Mouse (Mus musculus): Measurements from ENCODE around the gene Spaca6. TPM values are rescaled to one million over a fixed set of nuclear protein-coding genes. Genes with fewer than 3 reads are reported as not detected.
A peak's percentile ranks its signal among the peaks of the same experiment; 100 is the strongest.

The Spaca6 gene
- polyA plus RNA-seq, 1 experiment from 2014 or later: 37.3 TPM

GRCm38 (mm10) chr17:17848988-17849387 is 22.0 kb downstream of the Spaca6 start:
- no peak overlapping the region for H3K9ac ChIP-seq
- whole genome bisulfite sequencing: 82% methylated on average over 2 of the region's 2 CpGs
- H3K4me1 ChIP-seq: peaks cover 5% of the 10 kb centered on the region
- no peak for ATAC-seq (replicated peaks; ENCODE audit: low FRiP score)
- 0 out of 2 replicates have a peak, but pooled peaks cover 5% of the 10 kb centered on the region for H3K36me3 ChIP-seq
- no peak overlapping the region for H3K27ac ChIP-seq
- no peak overlapping the region for H3K4me3 ChIP-seq (replicated peaks)
- H3K9me3 ChIP-seq (replicated peaks): no peaks in the 10 kb centered on the region
- peaks cover 12% of the 10 kb centered on the region for H3K27me3 ChIP-seq
- H3K4me2 ChIP-seq: no peak overlapping the region

DNA sequence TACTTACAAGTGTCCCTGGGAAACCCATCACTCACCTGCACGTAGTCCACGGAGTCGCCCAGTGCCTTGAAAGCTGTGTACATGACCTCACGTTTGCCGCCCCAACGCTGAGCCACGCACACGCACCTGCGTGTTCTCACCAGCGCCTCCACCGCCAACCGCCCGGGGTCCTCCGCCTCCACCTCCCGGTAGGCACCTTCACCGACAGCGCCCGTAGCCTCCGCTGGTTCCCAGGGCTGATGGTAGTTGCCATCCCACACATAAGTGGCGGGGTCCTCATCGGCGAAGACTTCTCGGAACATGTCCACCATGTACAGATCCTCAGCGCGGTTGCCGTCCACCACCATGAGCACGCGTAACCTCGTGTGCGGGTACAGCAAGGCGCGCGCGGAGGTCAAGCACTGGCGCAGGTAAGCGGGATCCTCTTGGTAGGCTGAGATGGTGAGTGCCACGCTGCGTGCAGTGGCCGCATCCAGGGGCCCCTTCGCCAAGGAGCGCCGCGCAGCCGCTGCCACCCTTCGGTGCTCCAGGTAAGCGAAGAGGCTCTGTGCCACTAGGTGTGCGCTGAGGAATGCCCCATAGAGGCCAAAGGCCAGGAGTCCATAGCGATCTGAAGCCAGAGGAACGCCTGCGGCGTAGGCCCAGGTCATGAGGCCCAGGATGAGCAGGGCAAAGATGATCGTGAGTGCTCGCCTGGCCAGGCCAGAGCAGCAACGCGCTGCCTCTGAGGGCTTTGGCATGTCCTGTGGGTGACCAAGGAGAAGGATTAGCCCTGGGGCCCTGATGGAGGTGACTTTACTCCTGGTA is 23.2 kb downstream of the Spaca6 start:
- Histone ChIP-seq H3K4me1 (peaks cover 5% of the 10 kb centered on the region), H3K4me3 (replicated peaks) (peak overlapping the region; percentile 20), H3K4me2 (peak overlapping the region; percentile 55), H3K27ac (no peak overlapping the region), H3K36me3 (0 out of 2 replicates have a peak, but pooled peaks cover 5% of the 10 kb centered on the region), H3K9ac (no peak overlapping the region), H3K9me3 (replicated peaks) (no peaks in the 10 kb centered on the region), H3K27me3 (peaks cover 12% of the 10 kb centered on the region)
- 23% methylated on average over 55 of the region's 55 CpGs for WGBS
- ATAC-seq (replicated peaks; ENCODE audit: low FRiP score): peak; percentile 68

DNA sequence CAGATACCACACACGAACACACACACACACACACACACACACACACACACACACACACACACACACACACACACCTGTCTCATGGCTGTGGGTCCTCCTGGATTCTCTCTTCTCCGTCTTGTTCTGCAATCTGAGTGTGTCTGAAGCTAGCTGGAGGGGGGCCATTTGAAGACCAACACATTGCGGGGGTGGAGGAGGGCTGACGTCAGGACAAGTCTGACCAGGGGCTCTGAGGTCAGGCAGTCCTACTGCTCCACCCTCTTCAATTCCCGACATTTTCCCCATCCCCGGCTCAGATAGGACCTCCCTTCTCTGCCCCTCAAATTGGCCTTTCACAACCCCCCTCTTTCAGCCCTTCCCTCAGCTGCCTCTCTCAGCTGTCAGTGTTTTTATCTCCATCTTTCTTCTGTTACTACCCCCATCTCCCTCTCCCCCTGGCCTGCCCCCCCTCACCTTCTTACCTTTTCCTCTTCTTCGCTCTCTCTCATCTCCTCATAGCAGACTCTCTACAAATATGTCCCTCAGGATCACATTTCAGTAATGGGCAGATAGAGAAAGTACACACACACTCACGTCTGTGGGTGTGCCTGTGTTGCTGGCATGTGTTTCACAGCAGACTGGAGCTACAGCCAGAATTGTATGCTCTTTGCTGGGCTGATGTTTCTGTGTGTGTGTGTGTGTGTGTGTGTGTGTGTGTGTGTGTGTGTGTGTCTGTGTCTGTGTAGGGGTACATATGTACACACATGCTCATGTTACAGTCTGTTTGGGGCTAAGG is 28.3 kb downstream of the Spaca6 start, which contains the start of gene Has1:
Has1 (minus strand) TSS at position 142 of the 775 bp plus-strand sequence.
- WGBS: 35% methylated on average over 8 of the region's 8 CpGs
- H3K9ac ChIP-seq: no peak within 1 kb of the TSS
- no peaks in the 10 kb centered on the region for H3K9me3 ChIP-seq (replicated peaks)
- H3K4me2 ChIP-seq: no peak within 1 kb of the TSS
- no peaks in the 10 kb centered on the region for H3K36me3 ChIP-seq
- peaks cover 2% of the 10 kb centered on the region for H3K27me3 ChIP-seq
- ATAC-seq (replicated peaks; ENCODE audit: low FRiP score): no peak
- H3K4me1 ChIP-seq: peaks cover under 1% of the 10 kb centered on the region
- no peak within 1 kb of the TSS for H3K27ac ChIP-seq
- no peak within 1 kb of the TSS for H3K4me3 ChIP-seq (replicated peaks)

DNA sequence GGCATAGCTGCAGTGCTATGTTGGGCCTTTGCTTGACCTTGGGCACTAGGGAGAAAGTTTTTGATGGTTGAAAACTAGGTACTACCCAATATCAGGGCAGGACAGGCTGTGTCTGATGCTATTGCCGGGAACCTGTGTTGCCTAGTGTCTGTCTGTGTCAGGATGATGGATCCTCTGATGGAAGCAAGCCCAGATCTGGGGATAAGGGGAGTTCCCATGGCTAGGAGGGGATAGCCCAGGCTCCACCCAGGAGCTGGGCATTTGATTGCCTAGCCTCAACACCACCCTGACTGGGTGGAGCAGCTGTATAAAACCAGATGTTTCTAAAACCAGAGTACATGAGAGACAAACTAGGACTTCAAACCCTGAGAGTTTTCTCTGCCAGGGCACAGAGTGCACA is 29.7 kb downstream of the Spaca6 start:
- H3K27ac ChIP-seq: no peak overlapping the region
- no peak overlapping the region for H3K9ac ChIP-seq
- no peaks in the 10 kb centered on the region for H3K27me3 ChIP-seq
- ATAC-seq (replicated peaks; ENCODE audit: low FRiP score): no peak
- no peaks in the 10 kb centered on the region for H3K4me1 ChIP-seq
- no peak overlapping the region for H3K4me3 ChIP-seq (replicated peaks)
- H3K36me3 ChIP-seq: no peaks in the 10 kb centered on the region
- H3K4me2 ChIP-seq: no peak overlapping the region
- WGBS: 57% methylated on average over 1 of the region's 1 CpGs
- no peaks in the 10 kb centered on the region for H3K9me3 ChIP-seq (replicated peaks)

DNA sequence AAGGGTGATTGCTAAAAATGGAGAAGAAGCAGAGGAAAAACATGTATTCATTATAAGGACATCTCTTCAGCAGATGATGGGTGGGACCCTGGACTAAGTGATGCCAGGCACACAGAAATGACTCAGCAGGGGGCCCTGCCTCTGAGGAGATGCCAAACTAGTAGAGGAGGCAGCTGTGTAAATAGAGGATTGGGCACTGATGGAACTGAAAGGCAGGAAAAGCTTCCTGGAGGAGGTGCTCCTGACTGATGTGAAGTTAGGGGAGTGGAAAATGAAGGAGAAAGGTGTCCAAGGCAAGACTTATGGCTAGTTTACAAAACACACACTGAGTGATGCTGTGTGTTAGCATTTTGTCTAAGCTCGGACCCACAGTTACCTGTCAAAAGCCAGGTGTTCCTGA is 30.5 kb downstream of the Spaca6 start:
- Histone ChIP-seq H3K27ac (no peak overlapping the region), H3K9ac (no peak overlapping the region), H3K36me3 (0 out of 2 replicates have a peak, but pooled peaks cover 4% of the 10 kb centered on the region), H3K4me3 (replicated peaks) (no peak overlapping the region), H3K4me1 (no peaks in the 10 kb centered on the region), H3K4me2 (no peak overlapping the region), H3K27me3 (no peaks in the 10 kb centered on the region), H3K9me3 (replicated peaks) (no peaks in the 10 kb centered on the region)
- no peak for ATAC-seq (replicated peaks; ENCODE audit: low FRiP score)
- WGBS: 100% methylated on average over 1 of the region's 1 CpGs

- Histone ChIP-seq H3K27ac (no peak overlapping the region), H3K4me2 (no peak overlapping the region), H3K9ac (no peak overlapping the region), H3K9me3 (replicated peaks) (no peaks in the 10 kb centered on the region), H3K36me3 (peaks cover 18% of the 10 kb centered on the region; the same call in 1 of the 2 replicates), H3K4me1 (no peaks in the 10 kb centered on the region), H3K27me3 (no peaks in the 10 kb centered on the region), H3K4me3 (replicated peaks) (no peak overlapping the region)
- 92% methylated on average over 3 of the region's 3 CpGs for WGBS
- ATAC-seq (replicated peaks; ENCODE audit: low FRiP score): no peak
These were observed 33.2 kb downstream of the Spaca6 start for GRCm38 (mm10) chr17:17860110-17860509.

DNA sequence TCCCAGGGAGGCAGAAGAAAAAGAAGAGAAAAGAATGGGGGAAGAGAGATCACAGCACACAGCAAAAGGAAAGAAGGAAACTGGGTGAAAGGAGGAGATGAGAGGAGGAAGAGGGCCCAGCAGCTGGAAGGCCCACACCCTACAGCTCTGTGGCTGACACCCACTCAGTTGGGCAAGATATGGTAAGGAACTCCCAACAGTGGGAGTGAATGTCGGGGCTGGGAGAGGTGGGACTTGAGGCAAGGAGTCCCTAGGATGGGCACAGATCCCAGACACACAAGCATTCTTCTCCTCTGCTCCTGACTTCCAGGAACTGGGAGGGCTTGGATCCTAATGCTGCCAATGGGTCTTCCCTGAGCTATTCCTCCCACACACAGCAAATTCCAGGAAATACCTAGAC is 35.4 kb downstream of the Spaca6 start:
- Histone ChIP-seq H3K27me3 (no peaks in the 10 kb centered on the region), H3K36me3 (peaks cover 28% of the 10 kb centered on the region; the same call in 1 of the 2 replicates), H3K4me2 (no peak overlapping the region), H3K27ac (no peak overlapping the region), H3K9ac (no peak overlapping the region), H3K4me3 (replicated peaks) (no peak overlapping the region), H3K4me1 (no peaks in the 10 kb centered on the region), H3K9me3 (replicated peaks) (no peaks in the 10 kb centered on the region)
- 50% methylated on average over 1 of the region's 1 CpGs for WGBS
- ATAC-seq (replicated peaks; ENCODE audit: low FRiP score): no peak

DNA sequence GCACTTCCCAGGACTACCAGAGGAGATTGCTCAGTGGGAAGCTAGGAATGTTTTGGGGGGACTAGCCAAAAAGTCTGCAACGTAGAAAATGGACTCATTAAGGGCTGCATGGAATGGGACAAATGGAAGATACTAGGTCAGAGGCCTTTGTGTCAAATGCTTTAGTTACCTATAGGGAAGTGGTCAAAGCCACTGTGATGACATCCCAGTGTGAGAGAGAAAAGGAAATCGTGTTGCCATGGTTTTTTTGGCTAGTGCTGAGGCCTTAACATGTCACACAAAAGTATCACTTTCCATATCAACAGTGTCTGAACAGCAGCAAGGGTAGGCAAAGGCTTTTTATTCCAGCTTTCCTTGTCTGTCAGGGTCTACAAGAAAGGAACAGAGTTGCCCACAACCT is 38.2 kb downstream of the Spaca6 start:
- H3K36me3 ChIP-seq: peaks cover 28% of the 10 kb centered on the region; the same call in 1 of the 2 replicates
- H3K27ac ChIP-seq: no peak overlapping the region
- WGBS: 74% methylated on average over 2 of the region's 2 CpGs
- H3K9ac ChIP-seq: no peak overlapping the region
- H3K27me3 ChIP-seq: no peaks in the 10 kb centered on the region
- ATAC-seq (replicated peaks; ENCODE audit: low FRiP score): no peak
- H3K4me1 ChIP-seq: no peaks in the 10 kb centered on the region
- H3K4me2 ChIP-seq: no peak overlapping the region
- no peak overlapping the region for H3K4me3 ChIP-seq (replicated peaks)
- H3K9me3 ChIP-seq (replicated peaks): no peaks in the 10 kb centered on the region

DNA sequence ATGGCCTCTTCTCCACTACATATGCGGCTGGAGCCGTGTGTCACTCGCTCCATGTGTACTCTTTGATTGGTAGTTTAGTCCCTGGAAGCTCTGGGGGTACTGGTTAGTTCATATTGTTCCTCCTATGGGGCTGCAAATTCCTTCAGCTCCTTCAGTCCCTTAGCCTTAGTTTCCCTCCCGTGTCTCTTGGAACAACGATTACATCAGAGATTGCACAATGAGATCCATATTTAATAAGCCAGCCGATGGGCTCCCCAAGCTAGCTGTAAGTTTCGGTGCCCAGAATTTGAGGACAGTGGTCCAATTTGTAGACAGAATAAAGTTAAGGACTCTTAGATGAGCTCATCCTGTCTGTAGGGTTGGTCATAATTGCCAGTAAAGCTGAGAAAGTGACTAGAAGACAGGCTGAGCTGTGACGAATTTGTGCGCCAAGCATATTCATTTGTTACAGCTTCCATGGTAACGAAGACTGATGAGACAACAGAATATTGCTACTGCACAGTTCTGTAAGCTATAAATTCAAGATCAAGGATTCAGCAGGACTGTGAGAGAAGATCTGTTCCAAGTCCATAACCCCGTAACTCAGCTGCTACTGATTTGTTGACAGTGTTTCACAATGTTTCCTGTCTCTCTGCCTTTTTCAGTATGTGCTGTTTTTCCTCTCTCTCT is 40.0 kb downstream of the Spaca6 start:
- Histone ChIP-seq H3K4me2 (no peak overlapping the region), H3K27ac (no peak overlapping the region), H3K9ac (no peak overlapping the region), H3K27me3 (no peaks in the 10 kb centered on the region), H3K4me3 (replicated peaks) (no peak overlapping the region), H3K4me1 (no peaks in the 10 kb centered on the region), H3K36me3 (peaks cover 28% of the 10 kb centered on the region; the same call in 1 of the 2 replicates), H3K9me3 (replicated peaks) (no peaks in the 10 kb centered on the region)
- 89% methylated on average over 11 of the region's 11 CpGs for WGBS
- ATAC-seq (replicated peaks; ENCODE audit: low FRiP score): no peak

DNA sequence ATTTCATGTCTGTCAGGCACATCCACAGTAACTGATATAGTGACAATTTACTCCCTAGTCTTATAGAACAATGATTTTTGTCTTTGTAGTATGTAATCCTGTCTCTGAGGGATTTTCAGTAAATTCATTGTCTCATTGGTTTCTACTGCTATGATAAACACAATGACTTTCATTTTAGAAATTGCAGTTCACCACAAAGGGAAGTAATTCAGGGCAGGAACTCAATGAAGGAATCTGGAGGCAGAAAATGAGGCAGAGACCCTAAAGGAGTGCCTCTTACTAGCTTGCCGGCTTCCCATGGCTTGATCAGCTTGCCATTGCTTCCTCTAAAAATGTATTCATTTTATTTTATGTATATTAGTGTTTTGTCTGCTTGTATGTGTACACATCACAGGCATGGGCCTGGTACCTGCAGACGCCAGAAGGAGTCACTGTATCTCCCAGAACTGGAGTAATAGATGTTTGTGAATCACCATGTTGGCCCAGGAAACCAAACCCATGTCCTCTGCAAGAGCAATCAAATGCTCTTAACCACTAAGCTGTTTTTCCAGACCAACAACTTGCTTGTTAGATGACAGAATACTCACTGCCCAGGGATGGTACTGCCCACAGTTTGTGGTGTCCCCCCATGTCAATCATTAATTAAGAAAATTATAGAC is 44.1 kb downstream of the Spaca6 start:
- Histone ChIP-seq H3K4me3 (replicated peaks) (no peak overlapping the region), H3K9ac (no peak overlapping the region), H3K4me2 (no peak overlapping the region), H3K9me3 (replicated peaks) (no peaks in the 10 kb centered on the region), H3K27ac (no peak overlapping the region), H3K4me1 (no peaks in the 10 kb centered on the region), H3K27me3 (no peaks in the 10 kb centered on the region), H3K36me3 (0 out of 2 replicates have a peak, but pooled peaks cover 4% of the 10 kb centered on the region)
- WGBS: 72% methylated on average over 2 of the region's 2 CpGs
- ATAC-seq (replicated peaks; ENCODE audit: low FRiP score): no peak

- H3K27ac ChIP-seq: no peak overlapping the region
- H3K4me3 ChIP-seq (replicated peaks): no peak overlapping the region
- no peak for ATAC-seq (replicated peaks; ENCODE audit: low FRiP score)
- no peaks in the 10 kb centered on the region for H3K9me3 ChIP-seq (replicated peaks)
- 84% methylated on average over 2 of the region's 2 CpGs for WGBS
- H3K27me3 ChIP-seq: no peaks in the 10 kb centered on the region
- 0 out of 2 replicates have a peak, but pooled peaks cover 3% of the 10 kb centered on the region for H3K36me3 ChIP-seq
- no peak overlapping the region for H3K4me2 ChIP-seq
- no peak overlapping the region for H3K9ac ChIP-seq
- no peaks in the 10 kb centered on the region for H3K4me1 ChIP-seq
These were observed 44.7 kb downstream of the Spaca6 start for GRCm38 (mm10) chr17:17871697-17872096.
